Mouse (Mus musculus) heart, postnatal 14 days (tissue): ENCODE measurements around the gene Plcb1. TPM values are rescaled to one million over a fixed set of nuclear protein-coding genes. Genes with fewer than 3 reads are reported as not detected.
"Not testable (repeated sequence)": the region's sequence is repeated elsewhere in the genome, so short reads cannot be mapped to it uniquely, and the experiment has no call there.

Source experiments
- DNase-seq, 2 experiments: peaks; one replicate each; pipeline ENCODE4 v3.0.0; 2021 to 2022
- intact Hi-C: fragments of 180-260 bp; cut with DNase I; formaldehyde crosslinking; loops from one replicate; pipeline ENCODE4 v1.15.1; 2025
- total RNA-seq, 2 experiments: library from RNA; stranded (reverse); gene quantifications; 2 replicates each; pipeline ENCODE4 v1.2.3; 2021

The Plcb1 gene
- total RNA-seq, 2 experiments from 2014 or later, result 8.6 TPM

GRCm38 (mm10) chr2:135370259-135370835, 584.5 kb downstream of the Plcb1 start:
- intact Hi-C loops, result no loop called here
- DNase-seq, result no peak

- not testable (repeated sequence) for DNase-seq
- intact Hi-C loops, result loop anchor here (10.0 kb wide), 1 partner anchor 174 kb away; no protein-coding TSS in a partner anchor
Measured at GRCm38 (mm10) chr2:135380796-135381195, 594.9 kb downstream of the Plcb1 start.

- intact Hi-C loops, result loop anchor here (10.0 kb wide), 1 partner anchor 173 kb away; no protein-coding TSS in a partner anchor
Measured at GRCm38 (mm10) chr2:135381396-135381795, 595.5 kb downstream of the Plcb1 start.

GRCm38 (mm10) chr2:135387990-135388389, 602.1 kb downstream of the Plcb1 start:
- DNase-seq, result peak; percentile 33 to 51
- intact Hi-C loops, result loop anchor here (2.0 to 10.0 kb wide), 5 partner anchors 49 to 569 kb away; no protein-coding TSS in a partner anchor

More at GRCm38 (mm10) chr2:135381396-135381795, 595.5 kb downstream of the Plcb1 start:
- DNase-seq, result no peak

GRCm38 (mm10) chr2:135394698-135395097, 608.8 kb downstream of the Plcb1 start:
- no peak for DNase-seq
- intact Hi-C loops, result no loop called here

GRCm38 (mm10) chr2:135396375-135396774, 610.5 kb downstream of the Plcb1 start:
- no peak for DNase-seq
- intact Hi-C loops, result no loop called here

GRCm38 (mm10) chr2:135397970-135398369, 612.1 kb downstream of the Plcb1 start:
- DNase-seq, result no peak
- intact Hi-C loops, result no loop called here

- DNase-seq, result no peak
- intact Hi-C loops, result no loop called here
Measured at GRCm38 (mm10) chr2:135399760-135400159, 613.9 kb downstream of the Plcb1 start.

- DNase-seq, result no peak
- intact Hi-C loops, result no loop called here
Measured at GRCm38 (mm10) chr2:135402916-135403315, 617.0 kb downstream of the Plcb1 start.

- intact Hi-C loops, result no loop called here
- no peak for DNase-seq
Measured at GRCm38 (mm10) chr2:135403344-135403743, 617.5 kb downstream of the Plcb1 start.

- no peak for DNase-seq
- intact Hi-C loops, result no loop called here
Measured at GRCm38 (mm10) chr2:135404095-135404494, 618.2 kb downstream of the Plcb1 start.

- intact Hi-C loops, result no loop called here
- no peak for DNase-seq
Measured at GRCm38 (mm10) chr2:135409418-135410097, 623.7 kb downstream of the Plcb1 start.

- intact Hi-C loops, result no loop called here
Measured at GRCm38 (mm10) chr2:135411675-135412074, 625.8 kb downstream of the Plcb1 start.

GRCm38 (mm10) chr2:135415137-135415536, 629.3 kb downstream of the Plcb1 start:
- intact Hi-C loops, result no loop called here

More at GRCm38 (mm10) chr2:135411675-135412074, 625.8 kb downstream of the Plcb1 start:
- no peak for DNase-seq

GRCm38 (mm10) chr2:135419301-135419700, 633.4 kb downstream of the Plcb1 start:
- intact Hi-C loops, result no loop called here

More at GRCm38 (mm10) chr2:135415137-135415536, 629.3 kb downstream of the Plcb1 start:
- no peak for DNase-seq

GRCm38 (mm10) chr2:135434947-135435515, 649.2 kb downstream of the Plcb1 start:
- peak in 1 of 2 experiments; percentile 16 for DNase-seq
- intact Hi-C loops, result loop anchor here (5.0 kb wide), 3 partner anchors 48 to 522 kb away; no protein-coding TSS in a partner anchor

More at GRCm38 (mm10) chr2:135419301-135419700, 633.4 kb downstream of the Plcb1 start:
- DNase-seq, result no peak

- DNase-seq, result no peak
- intact Hi-C loops, result loop anchor here (2.0 to 5.0 kb wide), 4 partner anchors 52 to 518 kb away; partner anchors contain the start of gene Plcb4
Measured at GRCm38 (mm10) chr2:135439034-135439433, 653.2 kb downstream of the Plcb1 start.

GRCm38 (mm10) chr2:135439546-135440517, 654.0 kb downstream of the Plcb1 start:
- peak; percentile 33 to 47 for DNase-seq
- intact Hi-C loops, result loop anchor here (2.0 to 5.0 kb wide), 5 partner anchors 53 to 517 kb away; partner anchors contain the start of gene Plcb4

GRCm38 (mm10) chr2:135453581-135453980, 667.7 kb downstream of the Plcb1 start:
- intact Hi-C loops, result no loop called here
- no peak for DNase-seq

GRCm38 (mm10) chr2:135454015-135454414, 668.1 kb downstream of the Plcb1 start:
- DNase-seq, result no peak
- intact Hi-C loops, result no loop called here
